In the genomic region with DNA sequence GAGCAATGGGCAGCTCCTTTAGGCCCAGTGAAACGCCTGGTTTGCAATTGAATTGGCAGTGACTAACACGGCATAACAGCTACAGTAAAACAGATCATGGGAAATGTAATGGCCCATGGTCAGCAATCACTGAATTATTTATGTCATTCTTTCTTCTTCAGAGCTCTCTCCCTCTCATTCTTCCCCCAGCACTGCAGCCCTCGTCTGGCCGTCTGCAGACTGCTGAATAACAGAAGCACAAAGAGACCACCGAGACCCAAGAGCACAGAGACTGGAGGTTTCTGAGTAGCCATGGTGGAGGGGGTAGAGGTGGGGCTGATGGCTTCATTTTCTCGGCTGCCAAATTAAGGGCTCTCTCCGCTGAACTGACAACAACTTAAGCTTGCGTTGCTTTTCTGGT, we compare ENCODE assay signal across 15 mouse cellular contexts.
DNase-seq lines count a peak whose midpoint lies in the region; ATAC-seq and TF ChIP-seq lines count a peak whose summit lies in the region.
"Had no signal": no experiment of that assay in that cellular context is flagged by ENCODE, and none has a peak within 500 bp of the region (broad histone marks: within the 10 kb centered on the region; RNA-seq: fewer than 3 reads in every experiment).

No protein-coding gene starts in this region.

- H3K4me2 ChIP-seq in forebrain, embryonic 11.5 days (ENCODE audit: low read depth, low read length, severe bottlenecking): no peak overlapping the region
- no peak overlapping the region for H3K4me2 ChIP-seq in forebrain, embryonic 16.5 days (ENCODE audit: low read length)
- H3K4me2 ChIP-seq in hindbrain, postnatal 0 days (ENCODE audit: low read depth, low read length): no peak overlapping the region
- H3K4me2 ChIP-seq in midbrain, embryonic 16.5 days (ENCODE audit: low read length): no peak overlapping the region
- H3K4me2 ChIP-seq: limb, embryonic 15.5 days had no signal

- DNase-seq in forebrain, embryonic 11.5 days (ENCODE audit: low spot score): no peak
- peak; percentile 22 for DNase-seq in hindbrain, postnatal 0 days (ENCODE audit: low spot score)
- DNase-seq in frontal cortex, adult 2 months (ENCODE audit: extremely low spot score in 1 of 2, low spot score in 1 of 2): no peak
- no peak for DNase-seq in kidney, adult 9 months
- no peak for DNase-seq in adipocyte (ENCODE audit: low spot score)
- DNase-seq: adrenal gland, postnatal 25 days; cerebellum, postnatal 14 days; heart, postnatal 10 days; kidney, postnatal 25 days; lung, adult 2 months; lung, postnatal 4 days; thymus, adult 2 months had no signal

- no peak overlapping the region for H3K9ac ChIP-seq in forebrain, embryonic 11.5 days (ENCODE audit: low read length)
- H3K9ac ChIP-seq in forebrain, embryonic 16.5 days (replicated peaks; ENCODE audit: low read depth, low read length): no peak overlapping the region
- no peak overlapping the region for H3K9ac ChIP-seq in hindbrain, postnatal 0 days (replicated peaks; ENCODE audit: low read length)
- no peak overlapping the region for H3K9ac ChIP-seq in midbrain, embryonic 16.5 days (ENCODE audit: low read depth, low read length)
- H3K9ac ChIP-seq: limb, embryonic 15.5 days had no signal

- TF ChIP-seq CTCF in hindbrain, postnatal 0 days (IDR thresholded peaks at IDR 0.05; ENCODE audit: low read depth): no peak

- H3K4me3 ChIP-seq in forebrain, embryonic 11.5 days (ENCODE audit: low read depth, low read length): no peak overlapping the region
- no peak overlapping the region for H3K4me3 ChIP-seq in forebrain, embryonic 16.5 days (replicated peaks; ENCODE audit: low read length)
- H3K4me3 ChIP-seq in hindbrain, postnatal 0 days (ENCODE audit: low read length): no peak overlapping the region
- H3K4me3 ChIP-seq in midbrain, embryonic 16.5 days (ENCODE audit: low read depth, low read length): no peak overlapping the region
- H3K4me3 ChIP-seq: limb, embryonic 15.5 days had no signal

- 37% methylated on average over 8 of the region's 8 CpGs for WGBS in forebrain, embryonic 11.5 days
- WGBS in forebrain, embryonic 16.5 days: 13% methylated on average over 8 of the region's 8 CpGs
- WGBS in hindbrain, postnatal 0 days: 27% methylated on average over 8 of the region's 8 CpGs
- 18% methylated on average over 8 of the region's 8 CpGs for WGBS in midbrain, embryonic 16.5 days

- H3K36me3 ChIP-seq in forebrain, embryonic 11.5 days (ENCODE audit: control insufficient read depth, insufficient read depth, low read length): no peaks in the 10 kb centered on the region
- H3K36me3 ChIP-seq in forebrain, embryonic 16.5 days (ENCODE audit: control insufficient read depth, insufficient read depth): no peaks in the 10 kb centered on the region
- H3K36me3 ChIP-seq in hindbrain, postnatal 0 days (ENCODE audit: insufficient read depth, low read length): no peaks in the 10 kb centered on the region
- H3K36me3 ChIP-seq in midbrain, embryonic 16.5 days (ENCODE audit: control insufficient read depth, insufficient read depth, low read length): no peaks in the 10 kb centered on the region
- H3K36me3 ChIP-seq: limb, embryonic 15.5 days had no signal

- H3K9me3 ChIP-seq in forebrain, embryonic 11.5 days (ENCODE audit: control insufficient read depth, low read length): peaks cover 2% of the 10 kb centered on the region; the same call in 1 of the 2 replicates
- H3K9me3 ChIP-seq in forebrain, embryonic 16.5 days (ENCODE audit: control insufficient read depth, low read length): no peaks in the 10 kb centered on the region
- no peaks in the 10 kb centered on the region for H3K9me3 ChIP-seq in hindbrain, postnatal 0 days (ENCODE audit: low read length)
- H3K9me3 ChIP-seq in midbrain, embryonic 16.5 days (replicated peaks; ENCODE audit: control insufficient read depth, low read length, poor library complexity, severe bottlenecking): 0 out of 2 replicates have a peak, but pooled peaks cover 3% of the 10 kb centered on the region
- H3K9me3 ChIP-seq: limb, embryonic 15.5 days had no signal

- no peaks in the 10 kb centered on the region for H3K27me3 ChIP-seq in forebrain, embryonic 11.5 days (ENCODE audit: control insufficient read depth, insufficient read depth, low read length)
- H3K27me3 ChIP-seq in forebrain, embryonic 16.5 days (replicated peaks; ENCODE audit: control insufficient read depth, insufficient read depth, low read length): 0 out of 2 replicates have a peak, but pooled peaks cover 2% of the 10 kb centered on the region
- H3K27me3 ChIP-seq in hindbrain, postnatal 0 days (ENCODE audit: insufficient read depth, low read length): no peaks in the 10 kb centered on the region
- peaks cover 3% of the 10 kb centered on the region for H3K27me3 ChIP-seq in midbrain, embryonic 16.5 days (ENCODE audit: control insufficient read depth, insufficient read depth, low read depth, low read length)

- H3K4me1 ChIP-seq in forebrain, embryonic 11.5 days (replicated peaks; ENCODE audit: control insufficient read depth, insufficient read depth, low read length): peaks cover 16% of the 10 kb centered on the region
- peaks cover 16% of the 10 kb centered on the region for H3K4me1 ChIP-seq in forebrain, embryonic 16.5 days (replicated peaks; ENCODE audit: control insufficient read depth, insufficient read depth, low read length)
- H3K4me1 ChIP-seq in hindbrain, postnatal 0 days (ENCODE audit: insufficient read depth, low read length): peaks cover 4% of the 10 kb centered on the region
- H3K4me1 ChIP-seq in midbrain, embryonic 16.5 days (ENCODE audit: control insufficient read depth, insufficient read depth, low read length): peaks cover 19% of the 10 kb centered on the region

- 0 out of 2 replicates have a peak overlapping the region, but pooled peaks have one; percentile 12 for H3K27ac ChIP-seq in forebrain, embryonic 11.5 days (ENCODE audit: low read depth, low read length)
- no peak overlapping the region for H3K27ac ChIP-seq in forebrain, embryonic 16.5 days (ENCODE audit: low read length)
- no peak overlapping the region for H3K27ac ChIP-seq in hindbrain, postnatal 0 days
- H3K27ac ChIP-seq in midbrain, embryonic 16.5 days (ENCODE audit: low read length): no peak overlapping the region
- H3K27ac ChIP-seq: limb, embryonic 15.5 days had no signal

- no peak for ATAC-seq in forebrain, embryonic 11.5 days (replicated peaks; ENCODE audit: low FRiP score)
- peak; percentile 86 for ATAC-seq in forebrain, embryonic 16.5 days
- no peak for ATAC-seq in hindbrain, postnatal 0 days
- ATAC-seq in midbrain, embryonic 16.5 days: 0 out of 2 replicates have a peak, but pooled peaks have one; percentile 50

Comparison
In these comparisons a context has a peak if more than half of its experiments do, and no peak if none do; other contexts are left out.
1. ATAC-seq: peak in forebrain, embryonic 16.5 days (single experiment) and midbrain, embryonic 16.5 days (single experiment); none in forebrain, embryonic 11.5 days (single experiment) and hindbrain, postnatal 0 days (single experiment).